Mouse (Mus musculus): Measurements from ENCODE around the gene App.

Gene App

GRCm38 (mm10) chr16:85173373-85174081 is at the start of gene App:
Gene App, minus strand, starts transcription at chr16:85173766.
- peak; percentile 9 for DNase-seq (ENCODE audit: low read depth, low spot score)

GRCm38 (mm10) chr16:85215846-85216245 is 42.3 kb upstream of the App start:
- no peak for DNase-seq (ENCODE audit: low read depth, low spot score)

- DNase-seq (ENCODE audit: low read depth, low spot score), result no peak
These were observed 41.6 kb upstream of the App start for GRCm38 (mm10) chr16:85215173-85215572.

DNA sequence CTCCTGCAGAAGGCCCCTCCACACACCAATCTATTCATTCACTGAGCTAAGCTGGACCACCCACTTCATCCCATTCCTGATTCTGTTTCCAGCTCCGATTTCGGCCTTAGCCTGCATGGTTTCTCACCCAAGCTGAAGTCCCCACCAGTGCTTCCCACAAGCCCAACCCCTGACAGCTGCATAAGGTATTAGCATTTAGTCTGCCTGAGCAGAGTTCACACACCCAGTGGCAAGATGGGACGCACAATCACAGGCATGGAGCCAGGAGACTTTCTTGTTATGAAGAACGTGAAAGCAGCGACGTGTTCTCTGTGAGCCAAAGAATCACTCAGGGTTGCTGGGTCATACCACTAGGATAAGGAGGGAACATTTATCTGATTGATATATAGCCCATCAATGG is 22.1 kb upstream of the App start:
- no peak for DNase-seq (ENCODE audit: low read depth, low spot score)

DNA sequence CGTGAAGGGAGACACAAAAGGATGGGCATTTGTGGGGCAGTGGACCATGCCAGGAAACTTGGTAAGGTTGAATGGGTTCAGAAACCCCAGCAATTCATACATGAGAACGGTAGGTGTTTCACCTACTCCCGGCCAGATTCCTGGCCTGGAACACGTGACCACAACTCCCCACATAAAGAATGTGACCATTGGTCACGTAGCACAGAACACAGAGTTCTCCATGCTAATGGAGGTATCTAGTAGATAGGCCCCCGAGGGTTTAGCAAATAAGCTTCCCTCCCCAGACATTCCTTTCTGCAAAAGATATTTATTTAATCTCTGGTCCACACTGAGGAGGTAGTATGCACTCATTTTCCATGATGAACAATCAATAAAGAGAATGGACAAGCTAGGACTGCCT is 21.6 kb upstream of the App start:
- no peak for DNase-seq (ENCODE audit: low read depth, low spot score)

DNA sequence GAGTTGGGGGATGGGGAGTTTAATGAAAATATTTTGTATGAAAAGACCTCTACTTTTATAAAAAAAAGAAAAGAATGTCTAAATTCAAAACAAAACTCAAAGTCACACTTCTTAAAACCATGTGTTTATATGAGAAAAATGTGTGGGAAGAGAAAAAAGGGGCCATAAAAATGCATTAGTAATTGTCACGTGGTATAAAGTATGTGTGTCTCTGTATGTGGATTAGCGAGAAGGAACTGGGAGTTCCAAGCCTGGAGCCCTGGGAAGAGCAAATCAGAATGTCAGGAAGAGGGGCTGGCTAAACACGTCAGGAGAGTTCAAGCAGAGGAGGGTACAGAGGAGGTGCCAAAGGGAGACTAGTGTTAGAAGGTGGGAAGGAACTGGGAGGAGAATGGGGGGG is 7.9 kb upstream of the App start:
- DNase-seq (ENCODE audit: low read depth, low spot score), result no peak

DNA sequence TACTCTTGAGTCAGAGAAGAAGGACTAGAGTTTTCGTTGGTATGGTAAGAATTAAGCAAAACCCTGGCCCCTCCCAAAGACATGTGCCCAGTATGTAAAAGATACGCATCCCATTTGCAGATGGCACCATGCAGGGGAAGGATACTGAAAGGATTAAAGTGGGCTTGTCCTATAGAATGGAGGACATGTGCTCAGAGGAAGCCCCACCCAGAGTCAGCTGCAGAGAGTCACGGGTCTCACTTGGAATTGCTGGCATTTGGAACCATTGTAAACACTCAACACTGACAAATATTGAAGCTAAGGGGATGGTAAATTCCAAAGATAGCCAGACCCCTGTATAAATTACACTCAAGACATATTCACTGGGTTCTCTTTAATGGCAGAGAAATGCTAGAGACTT is 7.1 kb upstream of the App start:
- no peak for DNase-seq (ENCODE audit: low read depth, low spot score)

DNA sequence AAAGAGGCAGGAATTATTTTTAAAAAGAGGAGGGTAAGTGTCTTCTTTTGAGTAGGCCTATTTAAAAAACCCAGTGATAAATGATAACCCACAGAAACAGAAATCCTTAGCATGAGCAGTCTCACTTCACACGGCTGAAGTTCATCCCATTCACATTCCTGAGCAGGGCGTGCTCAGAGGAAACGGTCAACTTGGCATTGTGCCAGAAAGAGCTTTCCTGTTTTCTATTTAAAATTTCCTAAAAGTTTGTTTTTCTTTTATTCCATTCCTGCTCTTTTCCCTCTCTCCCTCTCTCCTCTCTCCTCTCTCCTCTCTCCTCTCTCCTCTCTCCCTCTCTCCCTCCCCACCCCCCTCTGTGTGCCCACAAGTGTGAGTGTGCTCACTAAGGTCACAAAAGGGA is 3.1 kb upstream of the App start:
- no peak for DNase-seq (ENCODE audit: low read depth, low spot score)

- no peak for DNase-seq (ENCODE audit: low read depth, low spot score)
These were observed 794 bp downstream of the App start for GRCm38 (mm10) chr16:85172571-85173372.

- no peak for DNase-seq (ENCODE audit: low read depth, low spot score)
These were observed 1.5 kb downstream of the App start for GRCm38 (mm10) chr16:85171976-85172570.

DNA sequence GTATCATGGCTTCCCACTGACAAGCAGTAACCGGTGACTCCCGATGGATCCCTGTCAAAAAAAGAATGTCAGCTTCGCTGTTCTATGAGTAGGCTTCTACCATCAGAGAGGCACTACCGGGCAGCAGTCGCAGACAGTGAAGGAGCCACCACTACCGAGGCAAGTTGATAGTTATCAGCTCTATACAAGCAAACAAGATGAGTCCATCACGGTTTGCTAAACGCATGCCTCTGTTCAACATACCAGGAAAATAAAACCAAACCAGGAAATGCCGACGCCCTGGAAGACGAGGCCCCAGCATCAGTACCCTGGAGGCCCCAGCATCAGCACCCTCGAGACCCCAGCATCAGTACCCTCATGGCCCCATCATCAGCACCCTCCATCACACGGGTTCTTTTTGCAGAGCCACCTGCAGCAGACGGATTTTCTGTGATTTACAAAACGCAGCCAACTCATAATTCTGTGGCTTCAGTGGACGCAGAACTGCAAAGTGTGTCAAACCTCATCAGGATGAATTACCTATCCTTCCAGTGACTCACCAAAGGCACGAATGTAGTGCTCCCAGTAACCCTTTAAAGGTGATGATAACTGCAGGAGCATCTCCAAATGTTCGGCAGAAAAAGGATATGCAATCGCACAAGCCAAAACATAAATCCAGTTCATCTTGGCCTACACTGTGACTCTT is 2.6 kb downstream of the App start:
- DNase-seq (ENCODE audit: low read depth, low spot score), result no peak

GRCm38 (mm10) chr16:85168821-85169220 is 4.7 kb downstream of the App start:
- DNase-seq (ENCODE audit: low read depth, low spot score), result no peak

DNA sequence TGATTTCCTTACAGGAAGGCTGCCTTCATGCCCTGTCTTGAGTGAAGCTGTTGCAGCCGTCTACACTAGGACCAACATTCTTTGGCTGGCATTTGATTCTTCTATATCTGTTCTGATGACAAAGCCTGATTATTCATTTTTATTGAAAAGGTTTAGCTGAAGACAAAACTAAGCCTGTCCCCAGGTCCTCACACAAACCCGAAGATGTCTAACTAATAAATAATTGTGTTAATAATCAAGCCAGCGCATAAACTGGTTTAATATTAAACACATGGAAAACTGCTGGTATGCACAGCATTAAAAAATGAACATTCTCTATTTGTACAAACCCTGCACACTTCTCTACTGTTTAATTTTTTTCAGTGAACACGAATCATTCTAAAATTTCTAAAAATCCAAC is 7.4 kb downstream of the App start:
- DNase-seq (ENCODE audit: low read depth, low spot score), result no peak

DNA sequence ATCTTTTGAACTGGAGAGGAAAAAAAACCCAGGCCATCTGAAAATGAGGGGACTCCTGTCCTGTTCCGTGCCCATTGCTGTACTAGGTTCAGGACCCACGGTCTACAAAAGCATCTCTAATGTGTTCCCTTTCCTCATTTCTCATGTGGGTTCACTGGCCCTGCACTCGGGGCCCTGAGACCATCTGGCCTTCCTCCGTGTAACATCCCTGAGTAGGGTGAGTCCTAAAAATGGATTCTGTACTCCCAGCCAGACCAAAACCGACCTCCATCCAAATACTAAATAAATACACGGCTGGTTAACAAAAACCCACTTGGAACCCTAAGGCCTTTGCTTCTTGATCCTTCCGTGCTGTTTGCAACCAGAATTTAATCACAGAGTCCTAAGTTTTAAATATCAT is 7.9 kb downstream of the App start:
- DNase-seq (ENCODE audit: low read depth, low spot score), result no peak

GRCm38 (mm10) chr16:85165177-85165576 is 8.4 kb downstream of the App start:
- no peak for DNase-seq (ENCODE audit: low read depth, low spot score)

DNA sequence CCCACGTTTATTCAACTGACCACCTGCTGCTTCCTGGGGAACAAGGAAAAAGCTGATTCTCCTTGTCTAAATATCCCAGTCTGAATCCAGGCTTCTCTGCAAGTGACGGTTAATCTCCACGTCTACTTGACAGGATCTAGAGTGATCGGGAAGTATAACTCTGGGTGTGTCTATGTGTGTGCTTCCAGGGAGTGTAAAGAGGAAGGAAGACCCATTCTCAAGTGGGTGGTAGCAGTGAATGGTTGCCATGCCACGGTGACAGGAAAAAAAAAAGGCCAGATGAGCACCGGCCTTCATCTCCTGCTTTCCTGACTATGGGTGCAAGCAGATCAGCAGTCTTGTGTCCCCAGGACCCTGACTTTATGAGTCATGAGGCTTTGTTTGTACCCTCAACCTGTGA is 10.8 kb downstream of the App start:
- DNase-seq (ENCODE audit: low read depth, low spot score), result no peak

DNA sequence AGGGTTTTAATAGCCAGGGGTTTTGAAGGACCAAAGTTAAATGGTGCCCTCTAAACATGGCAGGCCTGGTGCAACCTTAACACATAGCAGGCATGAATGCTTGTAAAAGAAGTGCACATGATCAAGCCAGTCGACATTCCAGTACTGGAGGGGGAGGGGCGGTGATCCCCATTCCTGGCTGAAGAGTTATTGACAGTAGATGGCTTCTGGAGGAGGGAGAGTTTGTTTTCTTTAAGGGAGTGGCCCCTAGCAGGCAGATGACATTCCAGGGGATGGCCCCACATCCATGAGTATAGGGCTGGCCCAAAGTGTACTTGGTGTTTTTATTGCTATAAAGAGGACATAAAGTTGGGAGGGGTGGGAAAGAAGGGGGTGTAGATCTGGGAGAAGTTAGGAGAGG is 13.4 kb downstream of the App start:
- no peak for DNase-seq (ENCODE audit: low read depth, low spot score)

DNA sequence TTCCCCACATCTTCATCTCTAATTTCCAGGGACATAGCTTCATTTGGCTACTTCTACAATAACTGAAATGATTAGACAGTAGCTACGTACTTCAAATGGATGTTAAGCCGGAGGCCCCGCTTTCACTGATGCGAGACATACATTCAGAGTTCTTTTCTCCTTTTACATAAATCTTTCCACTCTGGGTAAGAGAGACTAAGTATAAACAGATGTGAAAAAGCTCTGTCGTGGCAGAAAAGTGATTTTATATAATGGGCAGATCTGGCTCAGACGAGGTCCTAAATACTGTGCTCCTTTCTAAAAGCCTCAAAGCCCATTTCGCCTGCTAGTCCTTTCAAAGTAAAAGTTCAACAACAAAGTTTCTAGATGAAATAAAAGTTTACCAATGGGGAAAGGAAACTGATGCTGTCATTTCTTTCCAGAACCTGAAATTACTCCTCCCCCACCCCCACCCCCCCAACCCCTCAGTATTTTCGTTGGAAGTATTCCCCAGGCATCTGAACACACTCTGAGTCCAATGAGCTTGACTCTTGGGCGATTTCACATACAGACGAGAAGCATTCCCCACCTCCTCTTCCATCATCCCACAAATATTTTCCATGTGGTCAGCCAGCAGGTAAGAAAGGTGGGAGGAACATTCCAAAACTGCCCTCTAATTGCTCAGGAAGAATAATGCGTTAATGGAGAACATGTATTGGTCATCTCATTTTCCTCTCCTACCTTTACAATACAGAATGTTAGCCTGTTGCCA is 15.6 kb downstream of the App start:
- DNase-seq (ENCODE audit: low read depth, low spot score), result no peak

DNA sequence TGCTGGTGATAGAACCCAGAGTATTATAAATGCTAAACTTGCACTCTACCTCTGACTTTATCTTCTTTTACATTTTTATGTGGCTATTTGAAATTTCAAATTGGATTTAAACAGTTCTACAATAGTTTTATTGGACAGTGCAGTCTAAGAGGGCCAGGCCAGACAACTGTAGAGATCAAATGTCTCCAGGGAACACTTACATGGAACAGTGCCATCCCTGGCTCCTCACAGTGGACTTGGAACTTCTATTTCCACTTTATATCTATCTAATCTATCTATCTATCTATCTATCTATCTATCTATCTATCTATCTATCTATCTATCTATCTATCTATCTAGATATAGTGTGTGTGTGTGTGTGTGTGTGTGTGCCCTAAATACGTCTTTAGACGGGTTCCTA is 16.4 kb downstream of the App start:
- no peak for DNase-seq (ENCODE audit: low read depth, low spot score)

DNA sequence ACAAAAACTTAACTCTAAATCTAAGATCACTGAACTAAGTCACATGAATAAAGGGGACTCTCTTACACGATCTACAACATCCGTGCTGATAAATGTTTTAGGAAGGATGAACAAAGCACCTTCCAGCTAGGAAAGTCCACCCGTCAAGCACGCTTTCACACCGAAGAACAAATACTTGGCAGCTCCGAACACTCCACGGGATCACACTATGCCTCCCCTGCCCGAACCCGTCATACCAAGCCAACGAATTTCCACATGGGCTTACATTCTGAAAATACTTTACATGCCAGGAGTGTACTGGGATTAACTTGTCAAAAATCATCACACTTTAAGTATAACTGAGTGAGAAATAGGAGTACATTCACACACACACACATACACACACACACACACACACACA is 17.7 kb downstream of the App start:
- no peak for DNase-seq (ENCODE audit: low read depth, low spot score)

GRCm38 (mm10) chr16:85152457-85152856 is 21.1 kb downstream of the App start:
- DNase-seq (ENCODE audit: low read depth, low spot score), result no peak

GRCm38 (mm10) chr16:85151681-85152080 is 21.9 kb downstream of the App start:
- no peak for DNase-seq (ENCODE audit: low read depth, low spot score)

Measured in c-Kit-negative CD71-positive TER-119-positive erythroid progenitor cells, embryonic 14.5 days (primary cell).